Mouse (Mus musculus) heart, adult 2 months (tissue): ENCODE measurements around the gene Ccdc122.

ENCODE experiments used
- CTCF ChIP-seq: fragments of 200-600 bp; IDR thresholded peaks from 2 replicates; pipeline ENCODE4 v1.8.1; 2022; ENCODE audit warnings: antibody characterized with exemption, mild to moderate bottlenecking, moderate library complexity
- EP300 ChIP-seq: fragments of 200-500 bp; IDR thresholded peaks from 2 replicates; pipeline ENCODE4 v1.6.1; 2011; ENCODE audit warnings: low read depth, low read length, control low read depth; ENCODE audit not compliant: insufficient read depth
- POLR2A ChIP-seq: fragments of 200-500 bp; IDR thresholded peaks from 2 replicates; pipeline ENCODE4 v1.6.1; 2011; ENCODE audit warnings: mild to moderate bottlenecking, low read depth, low read length, control low read depth; ENCODE audit not compliant: insufficient read depth

DNA sequence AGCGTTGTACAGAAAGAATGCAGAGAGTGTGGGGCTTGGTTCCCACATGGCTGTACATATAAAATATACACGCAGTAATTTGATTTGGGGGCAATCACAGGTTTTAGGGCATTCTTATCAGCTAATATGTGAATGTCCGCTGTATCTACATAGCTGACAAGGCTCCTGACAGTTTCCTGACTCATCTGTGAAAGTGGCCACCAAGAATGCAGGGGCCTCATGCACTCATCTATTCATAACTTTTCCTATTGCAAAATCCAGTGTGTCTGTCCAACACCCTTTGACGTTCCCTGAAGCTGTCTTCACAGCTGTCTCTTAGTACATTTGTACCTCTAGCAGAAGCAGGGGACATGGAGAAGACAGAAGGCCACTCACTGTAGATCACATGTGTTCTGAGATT lies 108.5 kb downstream of the Ccdc122 start:
- TF ChIP-seq CTCF = no peak
- TF ChIP-seq EP300 = no peak
- no peak for TF ChIP-seq POLR2A
